Comparison of ENCODE assay signal across 8 mouse cellular contexts in the genomic region with DNA sequence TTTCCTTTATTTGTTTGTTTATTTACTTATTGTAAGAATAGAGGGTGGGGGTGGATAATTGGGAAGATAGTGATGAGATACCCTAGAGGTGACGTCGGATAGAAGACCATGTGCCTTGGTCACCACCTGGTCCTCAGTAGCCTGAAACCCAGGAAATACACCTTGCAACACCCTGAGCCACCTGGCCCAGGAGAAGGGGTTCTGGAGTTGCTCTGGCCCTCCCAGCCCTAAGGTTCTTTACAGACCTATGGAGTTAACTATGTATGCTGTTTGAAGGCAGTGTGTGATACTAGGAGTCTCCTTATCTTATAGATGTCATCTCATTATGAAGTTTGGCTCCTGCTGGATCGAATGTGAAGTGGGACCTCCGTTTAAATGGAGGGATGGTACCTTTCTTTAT. TPM values are rescaled to one million over a fixed set of nuclear protein-coding genes. Genes with fewer than 3 reads are reported as not detected.
A peak's percentile ranks its signal among the peaks of the same experiment; 100 is the strongest.
DNase-seq lines count a peak whose midpoint lies in the region; ATAC-seq and TF ChIP-seq lines count a peak whose summit lies in the region.

No protein-coding gene starts in this region.

- no peaks in the 10 kb centered on the region for H3K27me3 ChIP-seq in heart, adult 2 months (ENCODE audit: control insufficient read depth, insufficient read depth, low read length)
- no peaks in the 10 kb centered on the region for H3K27me3 ChIP-seq in C2C12 (ENCODE audit: control insufficient read depth, insufficient read depth, insufficient read length)
- H3K27me3 ChIP-seq in heart, embryonic 16.5 days (ENCODE audit: control insufficient read depth, insufficient read depth, low read length): no peaks in the 10 kb centered on the region
- peaks cover 48% of the 10 kb centered on the region for H3K27me3 ChIP-seq in liver, embryonic 14.5 days (ENCODE audit: control insufficient read depth, insufficient read depth, low read length)

- intact Hi-C loops in heart, adult 2 months (cut with DNase I): no loop called here

- TF ChIP-seq CTCF in heart, adult 2 months (IDR thresholded peaks at IDR 0.05): no peak
- TF ChIP-seq CTCF in C2C12 (IDR thresholded peaks at IDR 0.05; ENCODE audit: control insufficient read depth, insufficient read depth, insufficient read length): no peak
- TF ChIP-seq CTCF in liver, embryonic 14.5 days (IDR thresholded peaks at IDR 0.05; ENCODE audit: low read depth): no peak

- peak overlapping the region; percentile 80 for H3K4me3 ChIP-seq in heart, adult 2 months
- H3K4me3 ChIP-seq in C2C12 (ENCODE audit: insufficient read depth, poor library complexity, severe bottlenecking): peak overlapping the region; percentile 72
- H3K4me3 ChIP-seq in heart, embryonic 16.5 days (ENCODE audit: low read length): peak overlapping the region; percentile 89
- H3K4me3 ChIP-seq in liver, embryonic 14.5 days (ENCODE audit: insufficient read depth in 1 of 2, low read depth in 2 of 2, low read length in 2 of 2): no peak overlapping the region

- ATAC-seq in heart, embryonic 16.5 days (replicated peaks; ENCODE audit: extremely low read depth, insufficient read depth, low FRiP score): no peak
- ATAC-seq in liver, embryonic 14.5 days (ENCODE audit: insufficient read depth): no peak

- no peaks in the 10 kb centered on the region for H3K9me3 ChIP-seq in heart, embryonic 16.5 days (replicated peaks; ENCODE audit: control insufficient read depth, low read length)
- no peaks in the 10 kb centered on the region for H3K9me3 ChIP-seq in liver, embryonic 14.5 days (ENCODE audit: control insufficient read depth, low read length)

- no peak for TF ChIP-seq POLR2A in heart, adult 2 months (IDR thresholded peaks at IDR 0.05; ENCODE audit: insufficient read depth, low read depth, low read length)

- 0 out of 2 replicates have a peak overlapping the region, but pooled peaks have one; percentile 12 for H3K9ac ChIP-seq in heart, adult 2 months (ENCODE audit: low read depth, low read length)
- H3K9ac ChIP-seq in heart, embryonic 16.5 days (ENCODE audit: low read length): peak overlapping the region; percentile 97
- no peak overlapping the region for H3K9ac ChIP-seq in liver, embryonic 14.5 days (replicated peaks)

- H3K4me2 ChIP-seq in heart, embryonic 16.5 days (ENCODE audit: low read depth, low read length): peak overlapping the region; percentile 88
- peak overlapping the region; percentile 64; the same call in 1 of the 2 replicates for H3K4me2 ChIP-seq in liver, embryonic 14.5 days (ENCODE audit: low read depth)

- TF ChIP-seq EP300 in heart, adult 2 months (IDR thresholded peaks at IDR 0.05; ENCODE audit: insufficient read depth, low read depth, low read length): no peak
- TF ChIP-seq EP300 in liver, embryonic 14.5 days (IDR thresholded peaks at IDR 0.05; ENCODE audit: low read depth): no peak

- peaks cover 3% of the 10 kb centered on the region; the same call in 1 of the 2 replicates for H3K79me2 ChIP-seq in heart, adult 2 months (replicated peaks; ENCODE audit: control insufficient read depth, insufficient read depth, low read length)
- peaks cover 69% of the 10 kb centered on the region for H3K79me2 ChIP-seq in C2C12 (ENCODE audit: control insufficient read depth, insufficient read depth)

- H3K4me1 ChIP-seq in heart, adult 2 months (ENCODE audit: control insufficient read depth, insufficient read depth, low read length): peaks cover 12% of the 10 kb centered on the region
- peaks cover 32% of the 10 kb centered on the region for H3K4me1 ChIP-seq in heart, embryonic 16.5 days (ENCODE audit: control insufficient read depth, insufficient read depth, low read length)
- H3K4me1 ChIP-seq in liver, embryonic 14.5 days (replicated peaks; ENCODE audit: control insufficient read depth in 2 of 2, insufficient read depth in 2 of 2, low read length in 1 of 2): peaks cover 0 to 5% of the 10 kb centered on the region in 2 experiments; a peak in 2 of 4 replicates

- H3ac ChIP-seq in C2C12 (ENCODE audit: control insufficient read depth, insufficient read length, low read depth): no peak overlapping the region

- WGBS in heart, adult 2 months: 26% methylated on average over 4 of the region's 4 CpGs
- 37% methylated on average over 4 of the region's 4 CpGs for WGBS in heart, embryonic 16.5 days
- 34% methylated on average over 4 of the region's 4 CpGs for WGBS in liver, embryonic 14.5 days (ENCODE audit: insufficient replicate concordance)

- DNase-seq in heart, adult 2 months: peak in 1 of 2 experiments; percentile 29
- no peak for DNase-seq in heart, adult 9 months (ENCODE audit: low spot score in 2 of 2)
- DNase-seq in liver, embryonic 14.5 days (ENCODE audit: low read depth in 3 of 3, low spot score in 3 of 3): no peak
- DNase-seq in c-Kit-positive CD71-positive TER-119-positive erythroid progenitor cells, embryonic 14.5 days (ENCODE audit: low spot score): no peak
- no peak for DNase-seq in right cerebral cortex, adult 18-20 months
- DNase-seq in testis, postnatal 14 days (ENCODE audit: low spot score): no peak

- H3K79me3 ChIP-seq in C2C12 (ENCODE audit: low read depth): peaks cover 36% of the 10 kb centered on the region

- H3K36me3 ChIP-seq in heart, adult 2 months (ENCODE audit: control insufficient read depth, insufficient read depth, low read length): peaks cover 2% of the 10 kb centered on the region; the same call in 1 of the 2 replicates
- H3K36me3 ChIP-seq in C2C12 (ENCODE audit: control insufficient read depth, insufficient read depth): no peaks in the 10 kb centered on the region
- H3K36me3 ChIP-seq in heart, embryonic 16.5 days (ENCODE audit: control insufficient read depth, insufficient read depth): no peaks in the 10 kb centered on the region
- H3K36me3 ChIP-seq in liver, embryonic 14.5 days (replicated peaks; ENCODE audit: control insufficient read depth, insufficient read depth, low read depth): no peaks in the 10 kb centered on the region

- peak overlapping the region; percentile 100 for H3K27ac ChIP-seq in heart, adult 2 months
- peak overlapping the region; percentile 94 for H3K27ac ChIP-seq in heart, embryonic 16.5 days (ENCODE audit: low read length)
- no peak overlapping the region for H3K27ac ChIP-seq in liver, embryonic 14.5 days

TF ChIP-seq in C2C12, 6 proteins besides CTCF, POLR2A, EP300 and RAD21:
- TF ChIP-seq FOSL1 (IDR thresholded peaks at IDR 0.05; ENCODE audit: insufficient read depth, low read length, poor library complexity, severe bottlenecking) (no peak), CEBPB (IDR thresholded peaks at IDR 0.05; ENCODE audit: low read depth) (no peak), MAX (IDR thresholded peaks at IDR 0.05) (no peak), USF1 (IDR thresholded peaks at IDR 0.05; ENCODE audit: low read depth) (no peak), MYOD1 (IDR thresholded peaks at IDR 0.05; ENCODE audit: control insufficient read depth, insufficient read length, low read depth) (no peak), MYOG (IDR thresholded peaks at IDR 0.05; ENCODE audit: control insufficient read depth, extremely low read depth, insufficient read length) (no peak)

RNA-seq across cellular contexts. Expression of a gene that starts 2.3 kb away (rescaled TPM):
- 10 to 100 TPM; 49.8 to 55.0 TPM for total RNA-seq in heart, adult 2 months (2021)
- 36.2 and 38.7 TPM in 2 replicates for polyA plus RNA-seq in heart, adult 2 months (2012; rRNA removed)
- 16.2 TPM for polyA plus RNA-seq in C2C12 (2012; fragmentation: generic; extraction: Trizol)
- polyA plus RNA-seq in heart, embryonic 16.5 days (2015; fragmentation: Nextera tagmentation; extraction: Ambion mirVana): 15.2 and 17.6 TPM in 2 replicates
- polyA plus RNA-seq in liver, embryonic 14.5 days (2012; rRNA removed): 0.76 and 0.96 TPM in 2 replicates
- polyA plus RNA-seq in liver, embryonic 14.5 days (2014; fragmentation: Nextera tagmentation; extraction: Ambion mirVana): 0.36 and 0.53 TPM in 2 replicates

RNA-seq across cellular contexts. Expression of a gene that starts 32.1 kb away (rescaled TPM):
- 10 to 100 TPM; 37.9 to 49.8 TPM for total RNA-seq in heart, adult 2 months (2021)
- polyA plus RNA-seq in heart, adult 2 months (2012; rRNA removed): 22.6 and 34.5 TPM in 2 replicates
- polyA plus RNA-seq in C2C12 (2012; fragmentation: generic; extraction: Trizol): 13.3 TPM
- polyA plus RNA-seq in heart, embryonic 16.5 days (2015; fragmentation: Nextera tagmentation; extraction: Ambion mirVana): 22.3 and 24.3 TPM in 2 replicates
- polyA plus RNA-seq in liver, embryonic 14.5 days (2012; rRNA removed): 4.7 and 5.7 TPM in 2 replicates
- 7.5 and 9.1 TPM in 2 replicates for polyA plus RNA-seq in liver, embryonic 14.5 days (2014; fragmentation: Nextera tagmentation; extraction: Ambion mirVana)

RNA-seq across cellular contexts. Expression of a gene that starts 53.0 kb away (rescaled TPM):
- 10 to 100 TPM; 99.5 to 99.7 TPM for total RNA-seq in heart, adult 2 months (2021)
- 39.3 and 86.5 TPM in 2 replicates for polyA plus RNA-seq in heart, adult 2 months (2012; rRNA removed)
- polyA plus RNA-seq in C2C12 (2012; fragmentation: generic; extraction: Trizol): 143 TPM
- 158 and 185 TPM in 2 replicates for polyA plus RNA-seq in heart, embryonic 16.5 days (2015; fragmentation: Nextera tagmentation; extraction: Ambion mirVana)
- 111 and 163 TPM in 2 replicates for polyA plus RNA-seq in liver, embryonic 14.5 days (2012; rRNA removed)
- polyA plus RNA-seq in liver, embryonic 14.5 days (2014; fragmentation: Nextera tagmentation; extraction: Ambion mirVana): 139 and 158 TPM in 2 replicates

Comparison
In these comparisons a context has a peak if more than half of its experiments do, and no peak if none do; other contexts are left out.
1. H3K4me3 ChIP-seq: peak in heart, adult 2 months (single experiment), C2C12 (single experiment) and heart, embryonic 16.5 days (single experiment); none in liver, embryonic 14.5 days (0 of 2).